Mouse (Mus musculus): ENCODE data around the gene Szt2.

Gene Szt2

DNA sequence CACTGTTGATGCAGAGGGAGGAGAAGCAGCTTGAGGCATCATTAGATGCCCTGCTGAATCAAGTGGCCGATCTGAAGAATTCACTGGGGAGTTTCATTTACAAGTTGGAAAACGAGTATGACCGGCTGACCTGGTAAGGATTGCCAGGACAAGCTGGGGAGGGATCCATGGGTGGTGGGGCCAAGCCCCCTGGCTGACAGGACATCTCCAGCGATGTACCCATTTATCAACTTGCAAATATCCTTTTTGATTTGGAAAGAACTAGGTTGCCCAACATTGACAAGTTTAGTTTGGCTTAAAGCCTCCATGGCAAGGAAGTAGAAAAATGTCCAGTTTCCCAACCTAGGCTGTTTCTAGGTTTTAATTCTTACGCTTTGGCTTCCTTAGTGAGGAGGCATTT, 1.8 kb upstream of the Szt2 start:
- DNase-seq = no peak

DNA sequence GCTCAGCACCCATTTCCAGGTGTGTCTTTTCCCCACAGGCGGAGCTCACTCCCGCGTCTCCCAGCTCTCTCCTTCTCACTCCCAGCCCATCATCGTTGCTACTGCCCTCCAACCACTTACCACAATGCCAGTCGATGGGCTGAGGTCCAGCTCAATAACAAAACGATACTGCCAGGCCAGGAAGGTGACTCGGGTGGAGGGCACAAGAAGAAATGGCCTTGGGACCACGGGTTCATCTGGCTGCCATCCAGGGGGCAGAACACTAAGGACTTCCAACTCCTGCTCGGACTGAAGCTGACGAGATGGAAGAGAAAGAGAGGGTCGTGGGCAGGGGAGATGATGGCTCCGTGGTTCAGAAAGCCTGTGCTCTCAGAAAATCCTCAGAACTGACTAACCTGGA, 6.4 kb downstream of the Szt2 start:
- DNase-seq = no peak

DNA sequence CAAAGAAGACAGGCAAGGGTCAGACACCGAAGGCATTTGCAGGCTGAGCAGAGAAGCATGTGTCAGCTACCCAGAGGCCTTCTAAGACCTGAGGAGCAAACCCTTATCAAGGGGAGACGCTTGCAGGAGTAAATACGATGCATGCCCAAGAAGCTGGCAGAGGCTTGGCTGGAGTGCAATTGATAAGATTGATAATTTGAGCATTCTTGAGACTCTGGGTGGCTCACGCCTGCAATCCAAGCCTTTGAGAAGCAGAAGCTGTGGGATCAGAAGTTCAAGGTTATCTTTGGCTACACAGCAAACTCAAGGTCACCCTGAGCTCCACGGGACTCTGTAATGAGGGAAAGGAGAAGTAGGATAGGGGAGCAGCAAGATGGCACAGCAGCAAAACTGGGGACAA, 7.2 kb downstream of the Szt2 start:
- DNase-seq = no peak

DNA sequence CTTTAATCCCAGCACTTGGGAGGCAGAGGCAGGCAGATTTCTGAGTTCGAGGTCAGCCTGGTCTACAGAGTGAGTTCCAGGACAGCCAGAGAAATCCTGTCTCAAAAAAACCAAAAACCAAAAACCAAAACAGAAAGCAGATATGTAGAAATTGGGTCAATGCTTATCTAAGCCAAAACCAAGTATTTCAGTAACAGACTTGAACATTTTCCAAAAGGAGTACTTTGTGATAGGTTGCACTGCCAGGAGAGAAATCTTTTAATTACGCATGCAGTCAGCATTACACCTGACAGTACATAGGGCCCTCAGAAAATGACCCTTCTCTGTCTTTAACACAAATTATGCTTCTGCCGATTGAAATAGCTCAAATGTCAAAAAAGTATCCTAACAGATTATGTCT, 7.7 kb downstream of the Szt2 start:
- no peak for DNase-seq

DNA sequence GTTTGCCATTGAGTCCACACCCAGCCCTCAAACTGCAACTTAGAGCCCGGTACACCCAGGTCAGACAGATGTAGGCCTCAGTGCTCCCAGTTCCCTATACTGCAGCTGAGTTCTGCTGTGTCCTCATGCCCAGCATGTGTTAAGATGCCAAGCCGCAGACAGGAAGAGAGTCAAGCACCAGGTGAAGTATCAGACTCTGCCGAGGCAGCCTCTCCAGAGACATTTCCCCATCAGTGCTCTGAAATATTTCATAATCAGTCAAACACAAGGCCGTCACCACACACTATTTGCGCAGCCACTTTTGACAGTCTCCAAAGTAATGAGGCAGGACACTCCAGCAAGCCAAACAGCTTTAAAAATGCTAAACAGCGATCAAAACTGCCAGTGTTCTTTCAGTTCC, 10.7 kb downstream of the Szt2 start:
- DNase-seq = no peak

DNA sequence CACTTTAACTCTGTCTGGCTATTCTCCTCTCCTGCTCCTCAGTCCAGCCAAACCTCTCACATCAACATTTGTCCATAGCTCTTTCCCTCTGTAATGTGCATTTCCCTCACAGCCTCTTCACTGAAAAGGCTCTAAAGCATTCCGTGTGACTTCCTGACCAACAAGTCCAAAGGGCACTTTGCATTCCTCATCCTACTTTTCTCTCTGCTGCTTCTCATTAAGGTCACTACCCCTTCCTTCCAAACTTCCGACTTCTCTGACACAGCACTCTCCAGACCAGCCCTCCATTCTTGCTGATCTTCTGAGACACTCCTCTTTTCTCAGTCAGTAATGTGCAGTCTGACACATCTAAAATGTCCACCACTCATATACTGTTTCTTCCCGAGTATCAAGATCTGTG, 12.6 kb downstream of the Szt2 start:
- DNase-seq = no peak

DNA sequence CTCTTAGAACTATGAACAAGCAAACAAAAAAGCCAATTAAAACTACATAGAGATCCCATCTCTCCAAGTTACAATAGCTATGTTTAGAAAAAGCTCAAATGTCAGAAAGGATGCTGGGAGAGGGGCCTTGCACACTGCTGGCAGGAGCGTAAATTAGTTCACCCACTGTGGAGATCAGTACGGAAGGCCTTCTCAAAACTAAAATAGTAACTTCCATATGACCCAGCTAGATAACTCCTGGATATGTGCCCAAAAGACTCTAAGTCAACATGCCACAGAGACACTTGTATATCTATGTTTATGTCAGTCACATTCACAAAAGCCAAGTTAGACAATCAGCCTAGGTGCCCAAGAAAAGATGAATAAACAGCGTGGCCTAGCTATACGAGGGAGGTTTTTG, 13.8 kb downstream of the Szt2 start:
- no peak for DNase-seq

DNA sequence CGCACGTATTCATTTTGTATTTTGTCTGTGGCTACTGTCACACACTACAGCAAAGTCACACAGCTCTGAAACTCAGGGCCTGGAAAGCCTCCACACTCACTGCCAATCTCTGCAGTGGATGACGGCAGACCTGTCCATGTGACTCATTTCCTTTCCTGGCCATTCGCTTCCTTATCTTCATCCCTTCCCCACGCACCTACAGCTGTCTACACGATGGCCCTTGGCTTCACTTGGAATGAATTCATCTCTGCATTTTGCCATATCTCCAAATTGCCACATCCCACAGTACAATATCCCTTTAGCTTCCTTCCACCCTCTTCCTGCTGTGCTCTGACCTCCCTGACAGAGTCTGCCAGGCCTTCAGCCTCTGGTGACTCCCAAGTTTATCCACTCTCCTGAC, 14.6 kb downstream of the Szt2 start:
- DNase-seq = no peak

DNA sequence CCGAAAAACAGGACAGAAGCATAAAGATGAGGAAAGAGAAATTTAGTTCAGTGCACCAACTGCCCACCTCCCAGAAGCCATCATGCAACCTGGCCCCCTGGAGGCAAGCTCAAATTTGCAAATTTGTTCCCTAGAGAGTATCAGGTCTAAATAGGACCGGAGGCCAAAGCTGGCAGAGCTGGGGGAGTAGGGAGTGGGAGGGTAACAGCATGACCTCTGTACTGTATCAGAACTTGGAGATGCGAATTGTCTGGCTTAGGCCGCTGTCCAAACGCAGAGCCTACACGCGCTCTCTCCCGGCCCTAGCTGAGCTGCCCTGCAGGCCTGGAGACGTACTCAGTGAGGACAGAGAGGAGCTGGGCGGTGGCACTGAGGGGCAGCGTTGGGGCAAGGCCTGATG, 18.9 kb downstream of the Szt2 start:
- no peak for DNase-seq

DNA sequence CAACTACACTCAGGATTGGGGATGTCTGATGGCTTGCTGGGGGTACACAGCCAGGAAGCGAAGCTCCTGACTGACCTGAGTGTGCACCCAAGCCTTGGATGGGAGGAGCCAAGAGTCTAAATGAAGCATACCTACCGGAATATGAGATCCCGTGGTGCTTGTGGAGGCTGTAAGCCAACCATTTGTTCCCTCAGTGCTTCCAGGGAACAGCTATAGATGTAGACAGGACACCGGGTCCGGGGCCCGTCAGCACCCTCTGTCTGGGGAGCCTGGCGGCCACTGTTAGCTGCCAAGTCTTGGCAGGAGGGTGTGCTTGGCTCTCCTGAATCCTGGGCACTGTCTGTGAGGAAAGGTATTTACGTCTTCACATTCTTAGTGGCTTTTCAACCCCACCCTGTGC, 21.8 kb downstream of the Szt2 start:
- no peak for DNase-seq

DNA sequence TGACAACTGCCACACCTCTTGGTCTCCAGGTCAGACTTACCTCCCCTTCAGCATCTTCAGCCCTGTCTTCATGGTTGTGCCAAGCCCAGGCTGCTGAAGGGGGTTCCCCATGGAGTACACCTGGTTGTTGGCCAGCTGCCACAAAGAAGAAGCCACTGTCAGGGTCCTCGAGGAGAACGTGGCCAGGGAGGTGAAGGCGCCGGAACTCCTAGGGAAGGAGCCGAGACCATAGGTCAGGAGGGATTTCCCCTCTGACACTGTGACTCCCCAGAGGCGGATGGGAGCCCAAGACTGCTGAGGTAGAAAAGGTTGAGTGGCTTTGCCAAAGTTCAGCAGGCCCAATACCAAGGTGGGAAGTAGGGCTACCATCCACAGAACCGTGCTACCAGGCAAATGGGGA, 25.8 kb downstream of the Szt2 start:
- no peak for DNase-seq

DNA sequence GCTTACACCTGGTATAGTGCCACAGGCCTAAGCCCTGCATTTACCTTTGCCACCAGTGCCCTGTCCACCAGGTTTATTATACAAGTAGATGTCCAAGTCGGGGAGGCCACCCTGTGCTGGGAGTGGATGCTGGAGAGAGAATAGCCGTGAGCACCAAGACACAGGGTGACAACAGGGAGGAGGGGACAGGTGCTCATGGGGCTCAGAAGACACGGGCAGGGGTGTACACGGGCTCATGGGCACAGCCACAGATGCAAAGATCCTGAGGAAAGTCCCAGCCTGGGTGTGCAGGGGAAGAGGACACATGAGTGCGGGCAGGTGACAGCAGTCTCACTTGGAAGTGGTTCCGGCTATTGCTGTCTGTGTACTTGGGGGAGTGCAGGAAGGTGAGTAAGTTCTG, 33.1 kb downstream of the Szt2 start:
- no peak for DNase-seq

DNA sequence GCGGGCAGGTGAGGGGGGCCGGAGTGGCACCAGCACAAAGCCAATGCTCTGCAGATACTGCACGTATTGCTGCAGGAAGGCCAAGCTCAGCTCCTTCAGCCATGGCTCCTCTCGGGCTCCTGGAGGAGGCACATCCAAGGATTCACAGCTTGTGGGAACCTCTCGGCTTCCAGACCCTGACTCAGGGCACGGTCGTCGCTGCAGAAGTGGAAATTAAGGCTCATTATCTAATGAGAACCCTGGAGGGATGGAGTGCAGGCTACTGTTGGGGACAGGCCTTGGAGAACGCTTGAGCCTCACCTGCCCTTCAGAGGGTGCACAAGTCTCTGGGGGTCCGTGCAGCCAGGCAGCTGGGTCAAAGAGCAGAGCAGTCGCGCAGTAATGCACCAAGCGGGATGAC, 37.3 kb downstream of the Szt2 start:
- no peak for DNase-seq

DNA sequence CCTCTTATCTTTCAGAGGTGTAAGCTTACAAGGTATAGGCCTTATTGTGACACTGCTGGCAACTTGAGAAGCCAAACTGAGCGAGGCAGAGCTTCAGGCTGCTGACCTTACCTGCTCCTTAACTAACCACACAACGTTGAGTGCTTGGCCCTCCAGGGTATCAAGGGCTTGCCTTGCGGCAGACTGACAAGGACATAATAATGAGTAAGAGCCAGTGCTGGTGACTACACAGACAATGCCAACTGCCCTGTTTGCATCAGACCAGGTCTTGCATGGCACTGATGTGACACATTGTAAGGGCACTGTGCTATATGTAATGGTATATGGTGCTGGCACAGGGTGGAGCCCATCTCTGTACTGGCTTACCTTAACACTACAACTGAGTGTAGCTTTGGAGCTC, 40.5 kb downstream of the Szt2 start:
- DNase-seq = no peak

DNA sequence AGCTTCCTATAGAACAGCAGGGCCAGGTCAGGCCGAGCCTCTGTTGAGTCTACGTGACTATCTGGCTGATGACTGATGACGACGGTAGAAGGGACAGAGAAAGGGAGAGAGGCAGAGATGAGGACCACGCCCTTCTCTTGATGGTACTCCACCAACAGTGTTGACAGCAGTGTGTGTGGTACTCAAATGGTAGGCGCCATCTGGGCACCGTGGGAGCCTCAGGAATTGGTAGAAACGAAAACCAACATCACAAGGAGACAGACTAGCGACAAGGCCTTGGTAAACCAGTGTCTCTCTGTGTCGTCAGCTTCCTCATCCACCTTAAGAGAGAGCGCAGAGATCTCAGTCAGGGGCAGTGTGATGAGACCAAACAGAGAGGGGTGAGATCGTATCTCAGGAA, 41.5 kb downstream of the Szt2 start:
- DNase-seq = no peak

DNA sequence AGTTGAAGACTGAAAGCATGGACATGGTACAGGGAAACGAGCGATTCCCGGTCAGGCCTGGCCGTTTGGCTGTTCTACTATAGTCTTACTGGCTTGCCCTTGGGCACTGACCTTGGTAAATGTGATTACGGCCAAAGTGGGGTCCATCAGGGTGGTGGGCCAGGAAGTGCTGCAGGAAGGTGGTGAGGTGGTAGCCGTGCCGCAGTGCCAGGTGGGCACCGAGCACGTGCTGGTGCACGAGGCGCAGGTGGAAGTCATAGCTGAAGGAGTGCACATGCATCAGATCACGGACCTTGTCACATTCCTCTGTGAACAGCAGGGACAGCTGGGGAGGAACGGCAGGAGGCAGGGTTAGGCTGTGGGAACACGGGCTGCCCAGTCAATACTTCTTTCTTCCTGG, 43.1 kb downstream of the Szt2 start:
- no peak for DNase-seq

DNA sequence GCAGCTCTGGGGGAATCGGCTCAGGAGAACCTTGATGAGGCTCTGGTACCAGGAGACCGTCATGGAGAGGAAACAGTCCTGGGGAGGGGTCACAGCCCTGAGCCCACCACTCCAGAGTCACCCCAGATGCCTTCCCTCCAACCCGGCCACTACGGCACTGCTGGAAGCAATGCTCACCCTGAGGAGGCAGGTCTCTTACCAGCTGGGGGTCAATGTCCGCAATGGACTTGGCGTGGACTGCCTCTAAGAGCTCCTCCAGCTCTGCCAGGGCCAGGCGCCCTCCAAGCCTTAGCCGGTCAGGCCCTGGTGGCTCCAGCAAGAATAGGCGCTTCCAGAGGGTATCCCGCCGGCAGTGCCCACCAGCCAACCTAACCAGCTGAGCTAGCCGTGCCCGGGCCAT, 44.4 kb downstream of the Szt2 start:
- DNase-seq = no peak

DNA sequence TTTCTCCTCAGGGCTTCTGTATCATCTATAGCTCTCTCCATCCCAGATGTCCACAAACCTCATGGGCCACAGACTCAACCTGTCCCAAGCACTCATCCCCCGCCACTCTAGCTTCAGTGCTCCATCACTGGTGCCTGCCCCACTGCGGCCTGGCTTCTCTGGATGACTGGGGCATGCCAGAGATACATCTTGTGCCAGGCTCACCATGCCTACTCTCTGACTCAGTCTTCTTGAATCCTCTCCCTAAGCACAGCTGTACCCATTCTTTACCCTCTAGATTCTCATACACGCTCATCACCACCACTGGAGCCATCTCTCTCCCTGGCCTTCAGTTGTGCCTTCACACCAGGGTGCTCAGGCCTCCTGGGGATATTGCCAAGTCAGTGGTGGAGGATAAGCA, 45.1 kb downstream of the Szt2 start:
- no peak for DNase-seq

DNA sequence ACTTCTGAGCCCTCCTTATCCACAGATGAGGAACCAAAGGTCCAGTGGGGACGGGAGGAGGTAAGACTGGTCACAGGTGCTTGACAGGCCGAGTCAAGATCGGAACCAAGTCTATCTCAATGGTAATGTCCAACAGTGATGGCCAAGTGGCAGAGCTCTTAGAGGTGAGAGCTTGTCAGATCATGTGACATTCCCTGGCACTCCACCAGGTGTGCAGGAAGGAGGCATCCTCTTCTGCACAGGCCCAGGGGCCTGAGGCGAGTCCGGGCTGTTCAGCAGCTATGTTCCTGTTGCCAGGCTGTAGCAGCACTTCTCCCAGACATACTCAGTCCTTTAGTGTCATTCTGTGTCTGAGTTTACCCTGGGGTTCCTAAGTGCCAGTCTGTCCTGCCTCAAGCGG, 46.2 kb downstream of the Szt2 start:
- DNase-seq = no peak

DNA sequence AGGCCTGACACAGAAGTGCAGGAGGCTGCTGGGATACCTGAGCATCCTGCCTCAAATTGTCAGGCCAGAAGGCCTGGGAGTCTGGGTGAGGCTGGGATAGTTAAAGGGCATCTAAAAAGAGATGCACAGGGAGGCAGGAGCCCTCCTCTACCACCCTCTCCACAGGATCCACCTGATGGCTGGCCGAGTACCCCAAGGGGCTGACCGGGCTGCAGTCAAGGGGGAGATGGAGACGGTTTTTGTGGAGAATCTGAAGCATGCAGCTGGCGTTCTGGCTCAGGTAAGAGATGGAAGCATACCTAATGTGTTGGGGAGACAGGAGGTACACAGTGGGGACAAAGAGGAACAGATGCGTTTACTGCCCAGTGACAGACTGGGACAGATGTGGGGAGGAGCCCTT, 47.6 kb downstream of the Szt2 start:
- no peak for DNase-seq

DNA sequence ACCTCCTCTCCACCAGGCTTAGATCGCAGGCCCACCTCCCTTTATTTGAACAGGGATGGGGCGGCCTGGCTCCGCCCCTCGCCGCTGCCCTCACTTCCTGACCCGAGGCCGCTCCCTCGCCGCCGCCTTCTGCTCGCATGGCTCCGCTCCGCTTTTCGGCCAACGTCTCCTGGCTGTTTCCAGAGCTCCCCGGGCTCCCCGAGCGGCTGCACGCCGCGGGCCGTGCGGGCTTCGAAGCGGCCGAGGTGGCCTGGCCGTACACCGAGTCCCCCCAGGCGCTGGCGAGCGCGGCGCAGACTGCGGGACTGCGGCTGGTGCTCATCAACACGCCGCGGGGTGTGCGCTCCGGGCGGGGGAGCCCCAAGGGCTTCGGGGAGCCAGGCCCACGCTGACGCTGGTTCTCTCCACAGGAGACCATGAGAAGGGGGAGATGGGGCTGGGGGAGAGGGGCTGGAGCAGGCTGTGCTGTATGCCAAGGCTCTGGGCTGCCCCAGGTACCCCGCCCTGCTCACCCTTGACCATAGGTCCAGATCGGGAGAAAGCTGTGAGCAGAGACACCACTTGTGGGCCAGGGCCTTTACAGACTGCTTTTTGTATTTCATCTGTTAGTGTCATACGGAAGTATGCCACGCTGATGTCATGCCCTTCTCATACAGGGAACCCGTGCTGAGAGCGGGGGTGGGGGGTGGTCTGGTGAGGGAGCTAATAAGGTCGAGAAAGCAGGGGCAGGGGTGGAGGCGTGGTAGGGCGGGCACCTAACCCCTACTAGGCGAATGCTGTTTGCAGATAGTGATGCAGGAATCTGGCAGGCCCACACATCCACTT, 49.0 kb downstream of the Szt2 start:
- DNase-seq = peak; percentile 85

DNA sequence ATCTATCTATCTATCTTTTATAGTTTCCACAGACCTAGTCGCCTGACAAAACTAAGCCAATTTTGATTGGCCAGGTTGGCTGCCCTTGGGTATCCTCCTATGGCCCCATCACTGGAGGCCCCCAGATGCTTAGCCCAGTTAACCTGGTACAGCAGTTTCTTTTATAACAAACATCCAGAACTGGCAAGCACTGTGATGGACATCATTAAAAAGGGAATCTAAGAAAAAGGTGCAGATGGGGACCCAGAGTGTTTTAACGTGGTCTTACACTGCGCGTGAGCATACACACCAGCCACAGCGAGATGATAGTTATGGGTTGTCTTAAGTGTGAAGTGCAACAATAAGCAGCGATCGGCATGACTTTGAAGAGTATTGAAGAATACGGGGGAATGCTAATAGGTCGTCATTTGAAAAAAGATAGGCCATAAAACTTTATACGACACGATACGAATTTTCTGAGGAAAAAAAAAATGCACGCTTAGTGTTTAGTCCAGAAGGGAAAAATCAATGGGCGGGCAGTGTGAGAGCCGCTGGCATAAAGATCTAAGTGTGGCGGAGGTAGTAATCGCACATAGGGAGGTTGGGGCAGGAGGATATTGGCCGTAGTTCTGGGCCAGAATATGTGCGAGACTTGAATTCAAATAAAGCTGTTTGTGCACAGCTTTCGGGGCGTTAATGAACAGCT, 49.7 kb downstream of the Szt2 start:
- DNase-seq = no peak

DNA sequence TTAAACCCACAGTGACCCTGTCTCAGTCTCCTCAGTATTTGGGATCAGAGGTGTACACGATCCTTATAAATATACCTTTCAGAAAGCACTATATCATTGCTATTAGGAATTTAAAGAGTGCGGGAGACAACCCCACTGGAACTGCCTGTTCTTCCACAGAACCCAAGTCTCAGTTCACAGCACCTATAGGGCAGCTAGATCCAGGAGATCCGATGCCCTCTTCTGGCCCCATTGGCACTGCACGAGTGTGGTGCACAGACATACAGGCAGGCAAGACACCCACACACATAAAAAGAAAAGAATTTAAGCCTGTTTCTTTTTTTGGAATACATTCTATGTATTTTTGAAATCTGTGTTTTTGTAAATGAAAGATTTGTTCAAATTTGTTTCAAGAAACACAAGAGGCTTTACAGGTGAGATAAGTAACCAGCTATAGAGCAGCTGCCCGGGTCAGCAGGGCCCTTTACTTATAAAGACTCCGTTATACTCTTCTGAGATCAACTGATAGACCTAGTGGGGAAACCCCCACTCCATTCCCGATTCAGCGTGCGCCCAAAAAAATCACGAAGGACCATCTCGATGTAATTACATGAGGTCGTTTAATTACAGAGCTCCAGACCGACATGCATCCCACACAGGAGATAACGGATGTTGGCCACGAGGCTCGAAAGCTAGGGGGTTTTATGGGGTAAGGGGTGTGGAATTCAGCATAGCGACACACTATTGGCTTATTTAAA, 50.7 kb downstream of the Szt2 start:
- DNase-seq = peak; percentile 32

DNA sequence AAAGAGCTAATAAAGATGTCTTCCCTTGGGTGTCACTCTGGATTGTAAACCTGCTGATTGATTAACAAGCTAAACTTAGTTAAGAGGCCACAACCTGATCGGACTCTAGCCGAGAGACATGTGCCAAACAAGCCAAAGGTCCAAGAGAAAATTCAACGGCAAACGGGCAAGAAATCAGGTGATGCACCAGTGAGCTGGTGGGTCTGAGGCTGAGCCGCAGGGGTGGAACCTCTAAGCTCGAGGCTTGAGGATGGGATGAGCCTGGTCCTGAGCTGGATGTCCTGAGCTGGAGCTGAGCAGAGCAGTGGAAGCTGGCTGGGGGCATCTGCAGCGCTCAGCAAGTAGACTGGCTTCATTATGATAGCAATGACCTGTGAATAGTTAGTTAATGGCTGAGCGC, 51.6 kb downstream of the Szt2 start:
- no peak for DNase-seq
